Mouse (Mus musculus) 3134 (cell line): ENCODE measurements around the gene Erap1.
"Not testable (repeated sequence)": the region's sequence is repeated elsewhere in the genome, so short reads cannot be mapped to it uniquely, and the experiment has no call there.

ENCODE experiments used
- DNase-seq: peaks from one replicate; pipeline ENCODE4 v3.0.0-alpha.2; 2011; ENCODE audit warnings: low spot score; ENCODE audit not compliant: insufficient read length; ENCODE audit errors: extremely low read depth

The Erap1 gene

GRCm38 (mm10) chr13:74638793-74639711, at the start of gene Erap1:
Gene Erap1, plus strand, starts transcription at chr13:74639568.
- peak; percentile 70 for DNase-seq

GRCm38 (mm10) chr13:74591401-74591821, 48.0 kb upstream of the Erap1 start:
- peak; percentile 59 for DNase-seq

GRCm38 (mm10) chr13:74591828-74592227, 47.5 kb upstream of the Erap1 start:
- not testable (repeated sequence) for DNase-seq

GRCm38 (mm10) chr13:74597022-74597421, 42.3 kb upstream of the Erap1 start:
- DNase-seq, result not testable (repeated sequence)

- not testable (repeated sequence) for DNase-seq
Observed at GRCm38 (mm10) chr13:74601776-74602175, 37.6 kb upstream of the Erap1 start.

GRCm38 (mm10) chr13:74617163-74618019, 22.0 kb upstream of the Erap1 start:
- peak; percentile 81 for DNase-seq

- no peak for DNase-seq
Observed at GRCm38 (mm10) chr13:74632327-74632726, 7.0 kb upstream of the Erap1 start.

- no peak for DNase-seq
Observed at GRCm38 (mm10) chr13:74632857-74633256, 6.5 kb upstream of the Erap1 start.

GRCm38 (mm10) chr13:74639712-74640522, 549 bp downstream of the Erap1 start:
- DNase-seq, result peak; percentile 93

- not testable (repeated sequence) for DNase-seq
Observed at GRCm38 (mm10) chr13:74640523-74640920, 1.2 kb downstream of the Erap1 start.

GRCm38 (mm10) chr13:74695497-74696193, 56.3 kb downstream of the Erap1 start:
- DNase-seq, result no peak

GRCm38 (mm10) chr13:74696225-74696624, 56.9 kb downstream of the Erap1 start:
- DNase-seq, result no peak

GRCm38 (mm10) chr13:74719002-74719401, 79.6 kb downstream of the Erap1 start:
- no peak for DNase-seq

GRCm38 (mm10) chr13:74733726-74734125, 94.4 kb downstream of the Erap1 start:
- DNase-seq, result no peak

GRCm38 (mm10) chr13:74735834-74736233, 96.5 kb downstream of the Erap1 start:
- DNase-seq, result no peak

GRCm38 (mm10) chr13:74736396-74736795, 97.0 kb downstream of the Erap1 start:
- DNase-seq, result no peak
